Mouse (Mus musculus): Measurements from ENCODE around the gene Gtf3c2. TPM values are rescaled to one million over a fixed set of nuclear protein-coding genes. Genes with fewer than 3 reads are reported as not detected.

Gtf3c2 gene
- total RNA-seq, 2 experiments from 2014 or later: 87.2 to 88.0 TPM

DNA sequence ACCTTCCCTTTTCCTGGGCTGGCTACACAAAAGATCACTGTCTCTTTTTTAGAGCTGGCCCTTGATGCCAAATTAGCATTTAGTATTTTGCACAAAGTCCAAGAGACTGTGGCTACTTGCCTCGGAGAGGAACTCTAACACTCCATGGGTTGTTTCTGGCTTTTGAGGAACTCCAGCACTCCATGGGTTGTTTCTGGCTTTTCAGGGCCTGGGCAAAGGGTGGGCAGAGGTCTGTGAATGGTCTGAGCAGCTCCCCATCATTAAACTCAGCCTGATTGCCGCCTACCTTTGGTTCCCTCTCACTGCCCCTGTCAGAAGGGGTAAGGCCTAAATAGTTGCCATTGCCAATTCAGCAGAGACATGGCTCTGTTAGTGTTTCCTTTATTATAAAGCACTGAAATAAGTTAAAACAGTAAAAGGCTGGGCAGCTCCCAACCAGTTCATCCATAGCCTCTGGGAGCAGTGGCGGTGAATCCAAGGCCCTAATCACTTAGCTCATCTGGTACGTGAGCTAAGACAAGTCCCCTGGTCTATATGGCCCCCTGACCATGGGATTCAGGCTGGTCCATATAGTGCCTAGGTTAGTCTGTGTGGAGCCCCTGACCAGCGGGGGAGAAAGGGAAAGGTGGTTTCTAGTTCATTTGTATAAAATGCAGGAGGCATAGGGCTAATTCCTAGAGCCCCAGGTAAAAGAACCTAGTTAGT lies 18.8 kb upstream of the Gtf3c2 start:
- no peak for DNase-seq (ENCODE audit: low spot score in 2 of 2)

DNA sequence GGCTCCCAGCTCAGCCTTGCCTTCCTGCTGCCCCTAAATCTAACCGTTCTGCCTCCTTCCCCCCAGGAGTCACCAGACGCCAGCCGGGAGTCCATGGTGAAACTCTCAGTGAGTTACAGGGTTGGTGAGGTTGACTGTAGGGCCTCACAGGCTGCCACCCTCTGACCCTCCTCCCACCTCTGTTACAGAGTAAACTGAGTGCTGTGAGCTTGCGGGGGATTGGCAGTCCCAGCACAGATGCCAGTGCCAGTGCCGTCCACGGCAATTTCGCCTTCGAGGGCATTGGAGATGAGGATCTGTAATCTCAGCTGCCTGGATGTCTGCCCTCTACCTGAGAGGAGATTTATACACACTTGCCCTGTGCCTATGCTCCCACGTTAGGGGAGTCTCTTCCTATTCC lies 18.2 kb upstream of the Gtf3c2 start:
- DNase-seq (ENCODE audit: low spot score in 2 of 2): no peak

- DNase-seq (ENCODE audit: low spot score in 2 of 2): no peak
Observed at GRCm38 (mm10) chr5:31197072-31197471, 17.1 kb upstream of the Gtf3c2 start.

DNA sequence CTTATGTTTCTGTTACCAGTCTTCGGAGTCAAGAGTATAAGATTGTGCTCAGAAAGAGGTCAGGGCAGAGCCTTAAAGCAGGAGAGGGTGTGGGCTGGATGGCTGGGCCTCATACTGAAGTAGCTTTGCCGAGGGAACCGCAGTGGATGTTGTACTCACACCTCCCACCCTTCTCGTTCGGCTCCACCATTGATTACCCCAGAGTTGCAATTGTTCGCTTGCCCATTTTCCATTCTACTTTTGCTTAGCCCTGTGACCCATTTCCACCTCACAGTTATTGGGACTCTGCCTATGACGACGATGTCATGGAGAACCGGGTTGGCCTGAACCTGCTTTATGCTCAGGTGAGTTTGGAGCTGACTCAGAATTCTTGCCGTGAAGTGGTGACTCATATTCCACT lies 16.3 kb upstream of the Gtf3c2 start:
- no peak for DNase-seq (ENCODE audit: low spot score in 2 of 2)

- no peak for DNase-seq (ENCODE audit: low spot score in 2 of 2)
Observed at GRCm38 (mm10) chr5:31195671-31196070, 15.7 kb upstream of the Gtf3c2 start.

GRCm38 (mm10) chr5:31194486-31195485 lies 14.8 kb upstream of the Gtf3c2 start:
- DNase-seq (ENCODE audit: low spot score in 2 of 2): no peak

- no peak for DNase-seq (ENCODE audit: low spot score in 2 of 2)
Observed at GRCm38 (mm10) chr5:31193631-31194281, 13.8 kb upstream of the Gtf3c2 start.

- DNase-seq (ENCODE audit: low spot score in 2 of 2): peak; percentile 98 to 99
Observed at GRCm38 (mm10) chr5:31192939-31193630, 13.1 kb upstream of the Gtf3c2 start, which contains the start of the genes Snx17 and Eif2b4. Gene Snx17, plus strand, starts transcription at chr5:31193227. Gene Eif2b4, minus strand, starts transcription at chr5:31193430.

DNA sequence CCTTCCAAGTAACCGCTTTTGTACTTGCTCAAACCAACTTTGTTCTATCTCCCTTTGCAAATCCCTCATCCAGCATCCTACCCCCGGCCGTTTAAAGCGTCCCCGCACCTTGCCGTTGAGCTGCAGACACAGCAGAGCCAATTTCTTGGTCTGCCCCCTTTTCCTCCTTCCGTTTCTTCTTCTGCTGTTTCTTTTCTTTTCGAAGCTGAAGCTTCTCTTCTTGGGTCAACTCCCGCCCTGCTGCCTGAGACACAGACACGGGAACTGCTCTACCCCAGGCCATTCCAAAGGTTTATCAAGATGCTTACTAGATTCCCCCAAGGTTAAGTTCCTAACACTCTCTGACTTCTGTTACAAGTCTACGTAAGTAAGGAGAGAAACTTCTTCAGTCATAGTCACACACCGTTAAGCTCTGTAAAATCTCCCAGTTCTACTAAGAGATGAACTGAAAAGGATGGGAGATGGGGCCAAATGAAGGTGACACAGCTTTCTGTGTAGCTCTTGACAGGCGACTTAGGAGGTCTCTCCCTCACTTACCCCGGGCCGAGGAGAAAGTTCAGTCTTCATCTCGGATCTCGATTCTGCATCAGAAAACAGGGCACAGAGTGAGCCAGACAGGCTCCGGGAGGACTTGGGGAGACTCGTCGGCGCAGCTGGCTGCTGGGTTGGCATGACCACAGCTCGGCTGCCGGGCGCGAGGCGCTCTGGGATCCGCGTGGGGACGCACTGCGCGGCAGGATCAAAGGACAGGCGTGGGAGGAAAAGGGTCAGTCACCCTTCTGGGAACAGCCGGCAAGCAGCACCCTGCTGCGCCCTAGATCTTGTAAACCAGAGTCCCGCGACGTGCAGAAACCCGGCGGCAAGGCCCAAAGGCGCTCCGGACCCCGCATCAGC lies 12.3 kb upstream of the Gtf3c2 start:
- DNase-seq (ENCODE audit: low spot score in 2 of 2): peak in 1 of 2 experiments; percentile 70

GRCm38 (mm10) chr5:31190201-31190600 lies 10.3 kb upstream of the Gtf3c2 start:
- DNase-seq (ENCODE audit: low spot score in 2 of 2): no peak

DNA sequence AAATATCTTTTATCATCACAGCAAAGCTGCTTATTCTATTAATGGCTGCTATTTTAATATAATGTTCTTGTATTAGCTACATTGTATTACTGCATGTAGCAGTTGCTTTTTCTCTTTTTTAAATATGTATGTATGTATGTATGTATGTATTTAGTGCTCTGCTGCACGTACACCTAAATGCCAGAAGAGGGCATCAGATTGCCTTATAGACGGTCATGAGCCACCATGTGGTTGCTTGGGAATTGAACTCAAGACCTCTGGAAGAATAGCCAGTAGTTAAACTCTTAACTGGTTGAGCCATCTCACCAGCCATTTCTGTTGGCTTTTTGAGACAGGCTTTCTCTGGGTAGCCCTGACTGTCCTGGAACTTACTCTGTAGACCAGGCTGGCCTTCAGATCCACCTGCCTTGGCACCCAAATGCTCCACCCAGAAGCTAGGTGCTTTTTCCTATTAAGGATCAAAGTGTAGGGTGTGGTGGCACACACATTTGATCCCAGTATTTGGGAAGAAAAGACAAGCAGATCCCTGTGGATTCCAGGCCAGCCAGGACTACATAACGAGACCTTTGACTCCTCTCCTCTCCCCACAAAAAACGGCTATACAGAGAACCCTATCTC lies 8.4 kb upstream of the Gtf3c2 start:
- DNase-seq (ENCODE audit: low spot score in 2 of 2): no peak

GRCm38 (mm10) chr5:31183678-31184077 lies 3.7 kb upstream of the Gtf3c2 start:
- no peak for DNase-seq (ENCODE audit: low spot score in 2 of 2)

DNA sequence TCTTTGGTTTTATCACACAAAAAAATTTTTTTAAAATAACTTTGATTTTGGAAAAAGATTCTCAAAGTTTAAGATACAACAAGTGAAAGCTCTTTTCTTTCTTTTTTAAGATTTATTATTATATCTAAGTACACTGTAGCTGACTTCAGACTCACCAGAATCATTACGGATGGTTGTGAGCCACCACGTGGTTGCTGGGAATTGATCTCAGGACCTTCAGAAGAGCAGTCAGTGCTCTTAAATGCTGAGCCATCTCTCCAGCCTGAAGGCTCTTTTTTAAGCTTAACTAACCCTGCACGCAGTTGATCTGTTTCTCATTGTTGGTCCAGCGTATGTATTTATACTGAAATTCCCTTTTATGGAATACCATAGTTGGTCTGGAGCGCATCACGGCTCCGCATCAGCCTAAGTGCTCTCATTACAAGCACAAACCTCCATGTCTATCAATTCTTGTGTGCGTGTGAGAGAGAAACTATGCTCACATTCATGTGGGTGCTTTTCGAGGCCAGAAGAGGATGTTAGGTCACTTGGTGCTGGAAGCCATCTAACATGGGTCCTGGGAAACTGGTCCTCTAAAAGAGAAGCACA lies 1.3 kb upstream of the Gtf3c2 start:
- DNase-seq (ENCODE audit: low spot score in 2 of 2): no peak

DNA sequence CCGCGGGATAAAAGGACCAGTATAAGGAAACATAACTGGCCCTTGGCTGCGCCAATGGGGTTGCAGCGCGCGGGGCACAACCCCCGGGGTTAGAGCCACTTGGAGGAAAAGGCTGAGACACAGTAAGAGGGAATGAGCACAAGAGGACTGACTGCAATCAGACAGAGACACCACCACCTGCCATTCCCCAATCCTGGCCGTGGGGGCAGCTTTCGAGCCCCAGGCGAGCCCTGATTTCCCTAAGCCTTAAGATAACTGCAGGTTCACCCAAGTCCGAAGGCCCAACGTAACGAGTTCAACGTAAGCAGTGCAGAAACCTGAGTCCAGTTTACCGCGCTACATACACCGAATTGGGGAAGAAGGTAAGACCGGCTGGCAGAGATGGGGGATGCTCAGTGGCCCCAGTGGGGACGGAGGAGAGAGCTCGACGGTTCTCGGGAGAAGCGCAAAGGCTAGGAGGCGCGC lies 611 bp downstream of the Gtf3c2 start:
- peak in 1 of 2 experiments; percentile 20 for DNase-seq (ENCODE audit: low spot score in 2 of 2)

DNA sequence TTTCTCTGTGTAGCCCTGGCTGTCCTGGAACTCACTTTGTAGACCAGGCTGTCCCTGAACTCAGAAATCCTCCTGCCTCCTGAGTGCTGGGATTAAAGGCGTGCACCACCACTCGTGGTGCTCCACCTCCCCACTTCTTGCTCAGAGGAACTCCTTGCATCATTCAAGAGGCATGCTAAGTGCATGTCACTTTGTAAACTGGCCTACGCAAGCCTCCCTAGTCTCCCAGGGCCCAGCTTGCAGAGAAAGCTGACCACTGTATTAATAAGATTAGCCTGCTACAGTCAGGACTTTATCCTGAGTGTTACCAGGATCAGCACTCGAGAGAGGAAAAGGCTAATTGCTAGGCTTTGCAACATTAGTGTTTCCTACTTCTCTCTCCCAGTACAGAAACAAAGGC lies 11.3 kb downstream of the Gtf3c2 start:
- no peak for DNase-seq (ENCODE audit: low spot score in 2 of 2)

DNA sequence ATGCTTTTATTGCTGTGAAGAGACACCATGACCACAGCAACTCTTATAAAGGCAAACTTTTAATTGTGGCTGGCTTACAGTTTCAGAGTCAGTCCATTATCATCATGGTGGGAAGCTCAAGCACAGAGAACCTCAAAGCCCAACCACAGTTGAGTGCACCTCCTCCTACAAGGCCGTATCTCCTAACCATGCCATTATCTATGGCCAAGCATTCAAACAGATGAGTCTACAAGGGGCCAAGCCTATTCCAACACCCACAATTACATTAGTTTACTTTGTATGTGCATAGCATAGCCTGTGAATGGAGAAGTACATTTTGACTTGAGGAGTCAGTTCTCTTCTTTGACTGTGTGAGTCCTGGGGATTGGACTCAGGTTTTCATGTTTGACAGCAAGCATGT lies 15.1 kb downstream of the Gtf3c2 start:
- DNase-seq (ENCODE audit: low spot score in 2 of 2): no peak

GRCm38 (mm10) chr5:31162462-31162861 lies 17.5 kb downstream of the Gtf3c2 start:
- no peak for DNase-seq (ENCODE audit: low spot score in 2 of 2)

DNA sequence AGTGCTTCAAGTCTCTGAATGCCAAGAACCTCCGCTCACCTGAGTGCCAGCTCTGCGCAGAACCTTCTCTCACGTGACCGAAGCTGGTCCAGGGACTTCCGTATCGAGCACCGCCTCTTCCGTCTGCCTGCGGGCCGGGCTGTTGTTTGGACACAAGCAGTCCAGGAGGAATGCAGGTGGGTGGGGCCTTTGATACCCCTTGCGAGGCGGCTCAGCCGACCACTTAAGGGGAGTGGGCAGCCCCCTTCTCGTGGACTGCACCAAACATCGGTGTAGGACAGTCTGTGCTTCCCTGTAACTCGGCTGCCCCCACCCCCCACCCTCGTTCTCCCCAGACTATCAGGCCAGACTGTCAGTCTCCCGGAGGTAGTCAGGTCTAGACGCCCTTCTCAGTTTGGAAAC lies 25.8 kb downstream of the Gtf3c2 start, which contains the start of gene Mpv17:
Gene Mpv17 (minus strand): TSS at position 100 of the 402 bp plus-strand sequence.
- DNase-seq (ENCODE audit: low spot score in 2 of 2): peak; percentile 52 to 63

All from adrenal gland, postnatal 4 days (tissue).